Mouse (Mus musculus) adrenal gland, postnatal 36 days (tissue): ENCODE results near the gene Gja3. TPM values are rescaled to one million over a fixed set of nuclear protein-coding genes. Genes with fewer than 3 reads are reported as not detected.

Source experiments
- DNase-seq, 2 experiments: peaks; one replicate each; pipeline ENCODE4 v3.0.0; 2021; ENCODE audit warnings: mixed read lengths in 1 of 2
- long read RNA-seq, 2 experiments: library from polyadenylated mRNA; stranded (forward); transcript quantifications; one replicate each; pipeline ENCODE4 v2.0.0; 2021; ENCODE audit warnings: borderline sequencing depth in 2 of 2
- total RNA-seq, 2 experiments: library from RNA; stranded (reverse); gene quantifications; 2 replicates each; pipeline ENCODE4 v1.2.3; 2021

The Gja3 gene
- not detected for total RNA-seq
- long read RNA-seq, experiment 1, result 0 reads
- long read RNA-seq, experiment 2, result 0 reads

DNA sequence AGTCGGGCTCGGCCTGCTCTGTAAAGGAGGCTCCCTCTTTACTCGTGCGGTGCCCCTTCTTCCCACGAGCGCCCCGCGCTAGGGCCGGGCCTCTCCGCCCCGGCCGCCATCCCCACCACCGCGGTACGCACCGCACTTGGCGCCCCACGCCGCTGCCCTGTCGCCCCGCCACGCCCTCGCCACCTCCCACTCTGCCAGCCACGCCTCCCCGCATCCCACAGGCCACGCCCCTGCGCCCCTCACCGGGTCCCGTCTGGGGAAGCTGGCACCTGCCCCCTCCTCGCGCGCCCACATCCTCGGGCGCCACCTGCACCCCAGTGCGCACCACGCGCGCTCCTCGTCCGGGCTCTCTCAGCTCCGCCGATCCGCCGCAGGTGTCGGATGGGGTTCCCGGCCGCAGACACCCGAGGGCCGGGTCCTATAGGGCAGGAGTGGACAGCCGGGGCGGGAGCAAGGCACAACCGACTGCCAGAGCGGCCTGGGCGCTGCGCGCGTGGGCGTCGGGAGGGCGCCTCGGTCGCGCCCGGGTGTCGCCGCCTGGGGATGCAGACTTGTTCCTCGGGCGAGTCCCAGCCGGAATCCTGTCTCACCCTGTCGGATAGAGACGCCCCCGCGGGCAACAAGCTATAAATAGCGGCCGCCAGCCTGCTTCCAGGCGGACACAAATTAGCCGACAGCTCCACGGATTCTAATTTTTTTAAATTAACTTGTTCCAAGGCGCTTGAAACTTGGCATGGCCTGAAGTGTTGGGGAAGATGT lies at the start of gene Gja3:
TSS of gene Gja3 (minus strand) at position 538 of the 759 bp plus-strand sequence.
- no peak for DNase-seq

GRCm38 (mm10) chr14:57107091-57107490 lies 49.2 kb upstream of the Gja3 start:
- no peak for DNase-seq

GRCm38 (mm10) chr14:57105721-57106120 lies 47.8 kb upstream of the Gja3 start:
- no peak for DNase-seq

DNA sequence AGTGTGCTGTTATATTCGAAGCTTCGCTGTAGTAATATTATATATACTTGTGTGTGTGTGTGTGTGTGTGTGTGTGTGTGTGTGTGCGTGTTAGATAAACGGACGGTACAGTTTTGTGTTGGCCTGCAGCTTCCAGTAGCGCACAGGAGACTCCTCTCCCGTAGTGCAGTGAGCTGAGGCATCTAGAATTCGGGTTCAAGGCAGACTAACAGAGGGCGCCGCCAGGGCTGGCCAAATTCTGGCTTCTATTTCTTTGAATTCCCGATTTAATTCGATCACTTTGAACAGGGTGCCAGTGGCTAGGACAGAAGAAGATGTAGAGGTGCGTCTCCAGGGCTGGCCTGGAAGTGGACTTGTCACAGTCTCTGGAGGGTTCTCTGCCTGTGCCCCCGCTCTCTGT lies 47.2 kb upstream of the Gja3 start:
- no peak for DNase-seq

DNA sequence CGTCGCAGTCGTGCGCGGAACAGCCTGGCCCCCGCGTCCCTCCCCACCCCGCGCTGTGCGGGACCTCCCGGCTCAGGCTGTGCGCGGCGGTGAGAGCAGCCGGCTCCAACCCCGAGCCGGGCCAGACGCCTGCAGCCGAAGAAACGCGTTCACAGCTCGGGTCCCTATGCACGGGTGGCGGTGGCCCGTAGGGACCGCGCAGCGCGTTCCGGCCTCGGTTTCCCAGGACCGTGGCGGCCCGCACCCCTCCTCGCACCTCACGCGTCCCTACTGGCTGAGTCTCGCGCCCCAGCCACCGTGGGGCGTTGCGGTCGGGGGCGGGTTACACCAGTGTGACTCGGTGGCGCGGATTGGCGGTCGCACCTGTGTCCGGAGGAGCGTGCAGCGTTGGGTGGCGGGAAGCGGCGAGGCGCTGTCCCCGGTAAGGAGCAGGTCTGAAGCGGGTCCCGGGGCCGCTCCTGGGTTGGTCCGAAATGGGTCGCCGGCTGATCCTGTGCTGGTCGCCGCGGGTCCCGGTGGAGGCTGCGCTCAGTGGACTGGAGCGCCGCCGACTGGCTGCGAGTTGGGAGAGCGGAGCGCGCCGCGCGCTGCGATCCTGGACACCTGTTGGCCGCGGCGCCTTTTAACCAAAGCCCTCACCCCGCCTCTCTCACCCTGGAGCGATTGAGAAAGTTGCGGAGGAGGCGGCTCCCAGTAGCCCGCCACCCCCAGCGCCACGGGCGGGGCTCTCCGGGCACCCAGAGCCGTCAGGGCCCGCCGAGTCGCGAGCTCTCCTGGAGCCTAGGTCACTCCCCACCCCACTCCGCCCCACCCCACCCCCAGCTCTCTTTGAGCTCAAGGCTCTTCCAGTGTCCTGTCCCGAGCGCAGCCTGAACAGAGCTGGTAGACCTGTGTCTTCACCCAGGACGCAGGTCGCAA lies 46.5 kb upstream of the Gja3 start, which contains the start of gene Gjb2:
TSS of gene Gjb2 (minus strand) at position 597 of the 918 bp plus-strand sequence.
- DNase-seq, result peak; percentile 66 to 67

GRCm38 (mm10) chr14:57103711-57104105 lies 45.8 kb upstream of the Gja3 start:
- peak; percentile 43 to 44 for DNase-seq

DNA sequence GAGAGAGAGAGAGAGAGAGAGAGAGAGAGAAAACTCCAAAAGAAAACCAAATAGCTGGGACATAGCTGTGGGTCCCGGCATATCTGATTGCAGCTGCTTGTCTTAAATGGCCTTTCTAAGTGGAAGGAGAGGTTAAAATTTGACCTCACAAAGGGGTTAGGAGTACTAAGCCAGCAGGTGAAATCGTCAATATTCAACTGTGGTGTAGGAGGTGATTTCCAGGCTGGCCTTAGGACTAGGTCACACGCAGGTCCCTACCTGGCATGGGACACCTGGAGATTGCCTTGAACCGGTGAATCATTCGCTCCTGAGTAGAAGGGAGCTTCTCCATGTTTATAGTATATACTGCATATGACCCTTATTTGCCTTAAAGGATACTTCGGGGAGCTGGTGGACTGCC lies 45.2 kb upstream of the Gja3 start:
- DNase-seq, result no peak

DNA sequence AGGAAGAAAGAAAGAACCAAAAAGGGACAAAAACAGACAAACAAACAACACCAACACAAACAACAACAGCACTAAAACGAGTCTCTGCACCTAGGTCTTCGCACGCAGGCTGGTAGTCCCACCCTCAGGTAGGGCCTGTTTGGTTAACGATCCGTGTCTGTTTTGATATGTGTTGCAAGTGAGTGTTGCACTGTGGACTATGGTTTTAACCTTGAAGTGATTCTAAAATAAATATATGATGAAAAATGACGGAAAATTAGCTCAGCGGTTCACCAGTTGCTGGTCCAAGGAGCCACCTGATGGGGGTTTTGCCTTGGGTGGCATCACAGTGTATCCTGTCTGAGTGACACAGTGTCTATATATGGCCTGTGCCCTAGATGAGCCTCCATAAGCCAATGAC lies 43.7 kb upstream of the Gja3 start:
- no peak for DNase-seq

DNA sequence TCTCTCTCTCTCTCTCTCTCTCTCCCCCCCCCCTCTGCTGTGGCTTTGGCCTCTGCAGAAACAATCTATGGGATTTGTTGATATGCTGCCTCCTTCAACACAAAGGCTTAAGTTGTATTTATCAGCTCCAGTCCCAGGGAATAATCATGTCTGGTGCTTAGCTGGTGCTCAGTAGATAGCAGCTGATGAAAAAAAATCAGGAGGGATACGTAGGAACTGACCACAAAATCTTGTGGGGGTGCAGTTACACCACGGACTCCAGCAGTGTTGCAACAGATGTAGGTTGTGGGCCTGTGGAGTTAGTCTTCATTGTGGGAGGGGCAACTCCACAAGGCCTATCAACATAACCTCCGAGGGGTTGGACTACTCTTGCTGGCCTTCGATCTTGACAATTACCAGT lies 38.0 kb upstream of the Gja3 start:
- no peak for DNase-seq

DNA sequence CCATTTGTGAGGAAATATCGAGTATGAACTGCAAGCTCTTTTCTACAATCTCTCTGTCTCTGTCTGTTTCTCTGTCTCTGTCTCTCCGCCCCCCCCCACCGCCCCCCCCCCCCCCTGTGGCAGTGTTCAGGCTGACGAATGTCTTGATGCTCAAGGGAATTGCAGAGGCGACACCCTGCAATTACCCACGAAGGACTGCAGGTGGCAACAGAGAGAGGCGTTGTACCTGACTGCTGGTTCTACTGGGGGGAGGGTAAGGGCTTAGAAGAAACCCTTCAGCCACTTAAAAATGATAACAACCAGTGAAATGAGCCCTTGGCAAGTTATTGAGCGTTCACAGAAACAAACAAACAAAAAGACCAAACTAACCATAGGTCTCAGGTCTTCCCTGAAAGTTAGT lies 35.1 kb upstream of the Gja3 start:
- peak; percentile 65 to 71 for DNase-seq

DNA sequence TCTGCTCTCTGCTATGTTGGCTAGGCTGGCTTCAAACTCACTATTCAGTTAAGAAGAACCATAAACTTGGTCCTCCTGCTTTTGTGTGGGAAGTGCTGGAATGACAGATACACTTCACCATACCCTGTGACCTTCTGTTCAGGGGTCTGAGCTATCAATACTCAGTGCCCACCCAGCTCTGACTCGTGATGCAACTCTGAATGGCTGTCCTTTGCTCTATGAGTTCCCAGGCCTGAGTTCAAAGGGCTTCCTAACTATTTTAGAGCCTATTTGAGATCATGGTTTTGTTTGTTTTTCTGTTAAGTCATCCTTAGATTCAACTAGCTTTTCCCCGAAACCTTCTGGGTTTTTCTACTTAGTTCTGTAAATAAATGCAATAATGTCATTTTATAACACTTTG lies 32.1 kb upstream of the Gja3 start:
- no peak for DNase-seq

GRCm38 (mm10) chr14:57089107-57089506 lies 31.2 kb upstream of the Gja3 start:
- DNase-seq, result no peak

DNA sequence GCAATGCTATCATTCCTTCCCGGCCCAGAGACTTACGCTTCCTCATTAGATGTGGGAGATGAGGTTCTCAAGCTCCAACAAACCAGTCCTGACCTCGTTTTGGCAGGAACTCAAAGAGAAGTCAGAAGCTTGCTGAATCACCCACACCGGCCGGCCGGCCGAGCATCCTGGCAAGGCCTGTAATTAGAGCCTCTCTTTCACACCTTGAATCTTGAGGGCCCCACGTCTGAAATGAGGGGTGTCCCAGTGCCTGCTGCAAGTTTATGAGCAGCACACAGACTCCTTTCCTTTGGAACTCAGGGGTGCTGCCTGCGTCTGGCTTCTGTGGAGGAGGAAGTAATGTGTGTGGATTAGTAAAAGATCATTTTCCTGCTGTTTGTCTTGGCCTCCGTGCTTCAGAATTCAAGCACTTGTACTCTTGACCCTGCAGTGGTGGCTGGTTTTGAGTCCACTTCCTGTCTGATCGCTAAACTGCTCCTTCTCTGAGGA lies 26.3 kb upstream of the Gja3 start:
- no peak for DNase-seq

GRCm38 (mm10) chr14:57082863-57083262 lies 25.0 kb upstream of the Gja3 start:
- DNase-seq, result no peak

DNA sequence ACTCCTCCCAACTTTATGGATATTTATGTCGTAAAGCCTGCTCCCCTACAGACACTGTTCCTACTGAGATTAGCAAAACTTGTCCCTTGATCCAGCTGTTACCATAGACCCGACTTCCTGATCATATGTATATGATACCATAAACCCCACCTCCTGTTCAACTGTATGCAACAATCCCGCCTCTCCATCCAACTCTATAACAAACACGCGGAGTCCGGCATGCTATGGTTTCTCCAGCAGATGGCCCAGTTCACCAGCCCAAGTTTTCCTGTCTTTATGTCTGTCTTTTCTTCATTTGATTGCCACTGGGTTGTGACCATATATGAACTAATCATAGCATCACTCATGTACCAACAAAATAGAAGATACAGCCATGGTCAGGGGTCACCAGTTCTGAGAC lies 17.6 kb upstream of the Gja3 start:
- no peak for DNase-seq

DNA sequence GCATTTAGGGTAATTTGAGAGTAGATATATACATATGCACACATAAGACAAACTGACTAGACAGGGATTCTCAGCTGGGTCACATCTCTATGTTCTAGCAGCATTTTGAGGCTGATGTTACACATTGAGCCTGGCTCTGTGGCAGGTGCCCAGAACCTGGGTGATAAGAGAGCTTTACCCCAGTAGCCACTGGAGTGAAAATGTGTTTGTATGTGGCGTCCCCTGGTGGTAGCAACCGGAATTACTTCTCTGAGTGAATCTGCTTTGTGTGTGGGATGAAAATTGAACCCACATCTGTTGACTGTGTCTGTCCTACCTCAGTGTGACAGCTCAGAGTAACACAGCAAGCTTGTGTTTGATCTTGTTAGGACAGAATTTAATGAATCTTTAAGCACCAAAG lies 12.0 kb upstream of the Gja3 start:
- DNase-seq, result peak; percentile 30 to 44

- no peak for DNase-seq
These were observed 8.2 kb upstream of the Gja3 start for GRCm38 (mm10) chr14:57066053-57066452.

DNA sequence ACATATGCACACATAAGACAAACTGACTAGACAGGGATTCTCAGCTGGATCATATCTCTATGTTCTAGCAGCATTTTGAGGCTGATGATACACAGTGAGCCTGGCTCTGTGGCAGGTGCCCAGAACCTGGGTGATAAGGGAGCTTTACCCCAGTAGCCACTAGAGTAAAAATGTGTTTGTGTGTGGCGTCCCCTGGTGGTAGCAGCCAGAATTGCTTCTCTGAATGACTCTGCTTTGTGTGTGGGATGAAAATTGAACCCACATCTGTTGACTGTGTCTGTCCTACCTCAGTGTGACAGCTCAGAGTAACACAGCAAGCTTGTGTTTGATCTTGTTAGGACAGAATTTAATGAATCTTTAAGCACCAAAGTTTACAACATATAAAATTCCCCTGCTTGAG lies 2.2 kb upstream of the Gja3 start:
- DNase-seq, result peak; percentile 65 to 71

DNA sequence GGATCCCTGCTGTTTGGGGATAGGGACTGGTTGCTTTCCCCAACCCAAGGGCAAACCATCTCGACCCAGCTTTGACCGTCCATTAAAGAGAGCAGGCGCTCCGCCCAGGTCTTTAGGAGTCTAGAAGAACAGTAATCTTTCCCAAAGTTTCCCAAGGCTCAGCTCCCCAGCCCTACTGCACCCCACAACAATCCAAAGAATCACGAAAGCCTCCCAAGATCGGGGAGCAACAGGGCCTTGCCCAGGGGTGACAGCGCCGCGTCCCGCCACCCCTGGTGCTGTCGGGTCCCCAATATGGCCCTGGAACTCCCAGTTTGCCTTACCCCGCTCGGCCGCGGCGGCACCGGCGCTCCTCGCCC lies 717 bp downstream of the Gja3 start:
- DNase-seq, result no peak

- no peak for DNase-seq
These were observed 5.2 kb downstream of the Gja3 start for GRCm38 (mm10) chr14:57052713-57053112.

- DNase-seq, result no peak
These were observed 14.0 kb downstream of the Gja3 start for GRCm38 (mm10) chr14:57043863-57044262.

DNA sequence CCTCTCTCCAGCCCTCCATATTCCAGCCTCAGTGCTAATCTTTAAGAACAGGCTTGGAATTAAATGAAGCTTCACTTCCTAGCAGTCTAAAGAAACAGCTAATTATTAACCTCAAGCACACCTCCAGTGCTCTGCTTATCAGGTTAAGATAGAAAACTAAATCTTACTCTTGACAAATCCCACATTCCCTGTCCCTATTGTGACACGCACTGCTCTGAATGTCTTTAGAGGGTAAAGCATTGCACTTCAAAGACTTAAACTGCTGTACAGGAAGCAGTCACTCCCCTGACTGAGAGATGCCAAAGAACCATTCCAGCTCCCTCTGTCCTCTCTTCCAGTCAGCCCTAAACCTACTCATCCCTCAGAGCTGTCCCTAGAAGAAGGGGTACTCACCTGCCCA lies 16.5 kb downstream of the Gja3 start:
- no peak for DNase-seq

GRCm38 (mm10) chr14:57034926-57035498 lies 22.9 kb downstream of the Gja3 start:
- DNase-seq, result no peak
